Mouse (Mus musculus): ENCODE measurements around the gene Trim38. TPM values are rescaled to one million over a fixed set of nuclear protein-coding genes. Genes with fewer than 3 reads are reported as not detected.

Gene Trim38
- polyA plus RNA-seq, 1 experiment from 2014 or later = 0.09 TPM

DNA sequence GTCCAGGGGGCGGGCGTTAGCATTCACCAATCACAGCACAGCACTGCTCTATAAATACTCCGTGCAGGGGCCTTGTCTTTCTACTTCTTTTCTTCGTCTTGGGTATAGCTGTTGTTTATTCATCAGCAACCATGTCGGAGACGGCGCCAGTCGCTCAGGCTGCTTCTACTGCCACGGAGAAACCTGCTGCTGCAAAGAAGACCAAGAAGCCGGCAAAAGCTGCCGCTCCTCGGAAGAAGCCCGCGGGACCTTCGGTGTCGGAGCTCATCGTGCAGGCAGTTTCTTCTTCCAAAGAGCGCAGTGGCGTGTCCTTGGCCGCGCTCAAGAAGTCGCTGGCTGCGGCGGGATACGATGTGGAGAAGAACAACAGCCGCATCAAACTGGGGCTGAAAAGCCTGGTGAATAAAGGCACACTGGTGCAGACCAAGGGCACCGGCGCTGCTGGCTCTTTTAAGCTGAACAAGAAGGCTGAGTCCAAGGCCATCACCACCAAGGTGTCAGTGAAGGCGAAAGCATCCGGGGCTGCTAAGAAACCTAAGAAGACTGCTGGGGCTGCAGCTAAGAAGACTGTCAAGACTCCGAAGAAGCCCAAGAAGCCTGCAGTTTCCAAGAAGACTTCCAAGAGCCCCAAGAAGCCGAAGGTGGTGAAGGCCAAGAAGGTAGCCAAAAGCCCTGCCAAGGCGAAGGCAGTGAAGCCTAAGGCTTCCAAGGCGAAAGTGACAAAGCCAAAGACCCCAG is 6.0 kb upstream of the Trim38 start, which contains the start of gene Hist1h1a:
Gene Hist1h1a (plus strand): TSS at position 81 of the 738 bp plus-strand sequence.
- H3K36me3 ChIP-seq = no peaks in the 10 kb centered on the region
- whole genome bisulfite sequencing = 3% methylated on average over 34 of the region's 34 CpGs

DNA sequence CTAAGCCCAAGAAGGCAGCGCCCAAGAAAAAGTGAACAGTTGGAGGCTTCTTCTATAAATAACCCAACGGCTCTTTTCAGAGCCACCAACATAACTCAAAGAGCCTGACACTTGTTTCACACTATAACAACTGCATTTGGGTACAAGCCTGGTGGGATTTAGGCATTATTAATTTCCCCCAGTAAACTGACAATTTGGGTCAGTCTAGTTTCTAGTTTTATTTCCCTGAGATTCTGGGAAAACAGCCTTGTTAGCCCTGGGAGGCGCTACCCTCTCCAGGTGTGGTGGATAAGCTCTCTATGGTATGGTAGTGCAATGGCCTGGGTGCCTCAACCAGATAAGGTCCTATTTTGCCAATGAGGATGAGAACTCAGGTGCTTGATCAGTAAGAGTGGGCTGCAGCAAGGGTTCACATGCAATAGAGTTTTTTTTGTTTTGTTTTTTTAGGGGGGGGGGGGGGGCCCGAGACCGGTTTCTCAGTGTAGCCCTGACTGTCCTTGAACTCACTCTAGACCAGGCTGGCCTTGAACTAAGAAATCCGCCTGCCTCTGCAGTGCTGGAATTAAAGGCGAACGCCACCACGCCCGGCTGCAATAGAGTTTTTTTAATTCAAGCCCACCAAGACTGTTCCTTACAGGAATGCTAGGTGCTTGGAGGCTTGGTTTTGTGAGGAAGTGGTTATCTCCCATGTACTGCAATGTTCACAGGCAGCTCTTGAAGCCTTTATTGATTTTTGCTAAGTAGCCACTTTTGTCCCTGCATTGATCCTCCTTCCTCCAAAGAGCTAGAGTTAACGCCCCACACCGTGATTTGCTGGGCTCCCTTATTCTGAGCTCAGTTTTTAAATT is 5.2 kb upstream of the Trim38 start:
- WGBS = 35% methylated on average over 12 of the region's 12 CpGs
- peak overlapping the region; percentile 79 for H3K4me2 ChIP-seq
- H3K4me1 ChIP-seq = peaks cover 35% of the 10 kb centered on the region
- ATAC-seq (ENCODE audit: extremely low read depth, insufficient number of reproducible peaks, low FRiP score, low TSS enrichment) = no peak
- no peaks in the 10 kb centered on the region for H3K9me3 ChIP-seq
- no peaks in the 10 kb centered on the region for H3K27me3 ChIP-seq (replicated peaks)
- peak overlapping the region; percentile 88 for H3K9ac ChIP-seq
- H3K4me3 ChIP-seq = peak overlapping the region; percentile 67
- peak overlapping the region; percentile 96 for H3K27ac ChIP-seq (replicated peaks)
- H3K36me3 ChIP-seq = no peaks in the 10 kb centered on the region

More for the DNA sequence above, 6.0 kb upstream of the Trim38 start, which contains the start of gene Hist1h1a:
- H3K4me1 ChIP-seq = peaks cover 33% of the 10 kb centered on the region
- peak within 1 kb of the TSS; percentile 88 for H3K9ac ChIP-seq
- peak; percentile 70 for ATAC-seq (ENCODE audit: extremely low read depth, insufficient number of reproducible peaks, low FRiP score, low TSS enrichment)
- H3K4me3 ChIP-seq = peak within 1 kb of the TSS; percentile 67
- H3K27ac ChIP-seq (replicated peaks) = peak within 1 kb of the TSS; percentile 96
- H3K4me2 ChIP-seq = peak within 1 kb of the TSS; percentile 79
- no peaks in the 10 kb centered on the region for H3K9me3 ChIP-seq
- no peaks in the 10 kb centered on the region for H3K27me3 ChIP-seq (replicated peaks)

DNA sequence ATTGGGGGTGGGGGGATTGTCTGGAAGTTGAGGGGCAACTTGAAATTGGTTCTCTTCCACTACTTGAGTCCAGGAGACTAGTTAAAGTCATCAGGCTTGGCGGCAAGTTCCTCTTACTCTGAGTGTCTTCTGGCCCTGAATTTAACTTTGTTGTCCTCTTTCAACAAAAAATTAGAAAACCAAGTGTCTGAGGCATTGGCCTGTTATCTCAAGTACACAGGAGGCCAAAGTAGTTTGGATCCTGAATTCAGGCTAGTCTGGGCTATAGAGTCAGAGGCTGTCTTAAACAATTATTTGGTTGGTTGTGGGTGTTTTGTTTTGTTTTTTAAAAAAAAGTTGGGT is 4.6 kb upstream of the Trim38 start:
- H3K4me2 ChIP-seq = peak overlapping the region; percentile 79
- H3K4me1 ChIP-seq = peaks cover 30% of the 10 kb centered on the region
- H3K27ac ChIP-seq (replicated peaks) = no peak overlapping the region
- H3K36me3 ChIP-seq = no peaks in the 10 kb centered on the region
- 89% methylated on average over 1 of the region's 1 CpGs for WGBS
- H3K9ac ChIP-seq = no peak overlapping the region
- no peaks in the 10 kb centered on the region for H3K27me3 ChIP-seq (replicated peaks)
- ATAC-seq (ENCODE audit: extremely low read depth, insufficient number of reproducible peaks, low FRiP score, low TSS enrichment) = no peak
- no peak overlapping the region for H3K4me3 ChIP-seq
- no peaks in the 10 kb centered on the region for H3K9me3 ChIP-seq

DNA sequence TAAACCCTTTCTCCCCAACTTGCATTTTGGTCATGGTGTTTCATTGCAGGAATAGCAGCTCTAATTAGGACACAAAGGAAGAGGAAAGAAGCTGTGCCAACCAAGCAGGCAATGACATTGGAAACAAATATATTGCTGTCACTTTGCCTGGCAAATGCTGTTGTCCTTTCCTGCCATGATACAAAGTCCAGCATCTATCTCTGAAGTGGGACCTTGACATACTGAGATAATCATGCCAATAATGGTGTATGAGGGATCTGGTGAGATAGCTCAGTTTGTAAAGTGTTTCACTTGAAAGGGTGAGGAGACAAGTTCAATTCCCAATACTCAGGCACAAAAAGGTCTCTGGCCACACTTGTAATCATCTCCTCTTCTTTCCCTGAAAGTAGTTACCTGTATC is 2.9 kb upstream of the Trim38 start:
- no peak overlapping the region for H3K9ac ChIP-seq
- no peak for ATAC-seq (ENCODE audit: extremely low read depth, insufficient number of reproducible peaks, low FRiP score, low TSS enrichment)
- no peak overlapping the region for H3K4me3 ChIP-seq
- no peak overlapping the region for H3K27ac ChIP-seq (replicated peaks)
- no peaks in the 10 kb centered on the region for H3K36me3 ChIP-seq
- H3K27me3 ChIP-seq (replicated peaks) = no peaks in the 10 kb centered on the region
- H3K4me2 ChIP-seq = no peak overlapping the region
- no peaks in the 10 kb centered on the region for H3K9me3 ChIP-seq
- peaks cover 25% of the 10 kb centered on the region for H3K4me1 ChIP-seq

DNA sequence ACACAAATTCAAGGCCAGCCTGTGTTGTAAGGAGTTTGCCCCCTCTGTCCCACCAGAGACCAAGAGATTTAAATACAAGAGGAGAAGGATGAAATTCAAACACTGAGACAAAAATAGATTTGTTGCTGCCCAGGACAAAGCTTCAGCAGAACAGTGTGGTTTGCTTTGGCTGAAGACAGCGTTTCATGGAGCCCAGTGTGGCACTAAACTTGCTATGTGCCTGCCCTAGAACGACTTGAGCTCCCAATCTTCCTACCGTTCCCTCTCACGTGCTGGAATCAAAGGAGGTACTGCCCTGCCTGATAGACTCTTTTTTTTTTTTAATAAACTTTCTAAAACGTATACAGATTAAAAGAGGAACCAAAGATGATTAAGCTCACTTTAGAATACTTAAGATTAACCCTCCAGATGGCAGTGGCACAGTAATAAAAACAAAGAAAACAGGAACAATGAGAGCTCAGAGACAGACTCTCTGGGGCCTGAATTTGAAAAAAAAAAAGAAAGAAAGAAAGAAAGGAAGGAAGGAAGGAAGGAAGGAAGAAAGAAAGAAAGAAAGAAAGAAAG is 797 bp upstream of the Trim38 start:
- ATAC-seq (ENCODE audit: extremely low read depth, insufficient number of reproducible peaks, low FRiP score, low TSS enrichment) = no peak

DNA sequence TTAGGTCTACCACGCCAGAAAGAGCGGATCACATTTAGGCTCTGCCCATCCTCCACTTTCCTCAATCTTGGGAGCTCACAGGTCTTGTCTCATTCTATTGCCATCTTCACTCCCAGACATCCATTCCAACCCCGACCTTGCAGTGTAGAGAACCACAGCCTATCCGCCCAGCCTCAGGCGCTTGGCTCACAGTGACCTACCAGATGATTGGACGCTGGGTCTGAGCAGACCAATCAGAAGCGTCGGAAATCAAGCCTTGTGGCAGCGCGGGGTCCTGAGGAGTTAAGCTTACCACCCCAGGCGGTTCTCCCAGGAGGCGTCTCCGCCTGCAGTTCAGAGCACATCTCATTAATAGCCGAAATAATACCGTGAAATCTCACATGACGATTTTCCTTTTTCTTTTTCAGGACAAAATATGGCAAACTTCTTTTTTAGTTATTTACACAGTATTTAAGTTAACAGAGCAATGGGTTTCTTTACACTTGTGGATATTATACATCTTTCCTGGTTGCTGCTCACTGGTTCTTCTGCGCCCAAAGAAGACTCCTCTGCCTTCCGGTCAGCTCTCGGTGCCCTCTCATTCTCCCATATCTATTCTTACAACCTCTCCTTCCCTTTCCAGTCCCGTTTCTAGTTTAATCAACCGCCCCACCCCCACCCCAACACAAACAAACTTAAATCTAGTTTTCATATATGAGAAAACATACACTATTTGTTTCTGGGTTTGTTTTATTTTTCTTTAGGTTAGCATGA is 3.0 kb downstream of the Trim38 start:
- H3K27ac ChIP-seq (replicated peaks) = 0 out of 2 replicates have a peak overlapping the region, but pooled peaks have one; percentile 28

More for the DNA sequence above, 797 bp upstream of the Trim38 start:
- no peaks in the 10 kb centered on the region for H3K9me3 ChIP-seq
- peaks cover 19% of the 10 kb centered on the region for H3K4me1 ChIP-seq
- no peak overlapping the region for H3K4me2 ChIP-seq
- H3K9ac ChIP-seq = no peak overlapping the region
- H3K27me3 ChIP-seq (replicated peaks) = no peaks in the 10 kb centered on the region
- 42% methylated on average over 5 of the region's 5 CpGs for WGBS
- no peak overlapping the region for H3K4me3 ChIP-seq
- no peaks in the 10 kb centered on the region for H3K36me3 ChIP-seq
- H3K27ac ChIP-seq (replicated peaks) = no peak overlapping the region

DNA sequence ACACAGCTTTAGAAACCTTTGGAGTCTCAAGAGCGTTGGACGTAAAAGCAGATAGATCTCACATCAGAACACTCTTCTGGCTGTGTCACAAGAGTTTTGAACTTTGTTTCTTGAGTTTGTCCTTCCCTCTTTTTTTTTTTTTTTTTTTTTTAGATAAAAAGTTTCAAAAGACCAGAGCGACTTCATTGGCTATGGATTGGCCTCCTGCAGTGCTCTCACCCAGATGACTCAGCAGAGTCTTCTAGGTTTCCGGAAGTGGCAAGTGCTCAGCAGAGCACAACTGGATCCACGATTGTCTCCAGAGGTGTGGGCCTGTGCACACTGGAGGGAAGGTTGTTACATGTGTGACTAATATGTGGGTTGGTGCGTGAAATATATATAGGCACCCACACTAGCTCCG is 8.6 kb downstream of the Trim38 start:
- Histone ChIP-seq H3K4me1 (peaks cover under 1% of the 10 kb centered on the region; the same call in 1 of the 2 replicates), H3K4me2 (no peak overlapping the region), H3K9me3 (no peaks in the 10 kb centered on the region), H3K9ac (no peak overlapping the region), H3K27ac (replicated peaks) (no peak overlapping the region), H3K36me3 (no peaks in the 10 kb centered on the region), H3K4me3 (no peak overlapping the region), H3K27me3 (replicated peaks) (no peaks in the 10 kb centered on the region)
- ATAC-seq (ENCODE audit: extremely low read depth, insufficient number of reproducible peaks, low FRiP score, low TSS enrichment) = no peak
- 84% methylated on average over 7 of the region's 7 CpGs for WGBS

More for the DNA sequence above, 3.0 kb downstream of the Trim38 start:
- Histone ChIP-seq H3K4me2 (peak overlapping the region; percentile 66), H3K9ac (peak overlapping the region; percentile 65; the same call in 1 of the 2 replicates), H3K9me3 (no peaks in the 10 kb centered on the region), H3K36me3 (no peaks in the 10 kb centered on the region), H3K4me3 (peak overlapping the region; percentile 34), H3K4me1 (peaks cover 9% of the 10 kb centered on the region; the same call in 1 of the 2 replicates), H3K27me3 (replicated peaks) (no peaks in the 10 kb centered on the region)
- whole genome bisulfite sequencing = 12% methylated on average over 21 of the region's 21 CpGs
- peak; percentile 66; the same call in 1 of the 2 replicates for ATAC-seq (ENCODE audit: extremely low read depth, insufficient number of reproducible peaks, low FRiP score, low TSS enrichment)

DNA sequence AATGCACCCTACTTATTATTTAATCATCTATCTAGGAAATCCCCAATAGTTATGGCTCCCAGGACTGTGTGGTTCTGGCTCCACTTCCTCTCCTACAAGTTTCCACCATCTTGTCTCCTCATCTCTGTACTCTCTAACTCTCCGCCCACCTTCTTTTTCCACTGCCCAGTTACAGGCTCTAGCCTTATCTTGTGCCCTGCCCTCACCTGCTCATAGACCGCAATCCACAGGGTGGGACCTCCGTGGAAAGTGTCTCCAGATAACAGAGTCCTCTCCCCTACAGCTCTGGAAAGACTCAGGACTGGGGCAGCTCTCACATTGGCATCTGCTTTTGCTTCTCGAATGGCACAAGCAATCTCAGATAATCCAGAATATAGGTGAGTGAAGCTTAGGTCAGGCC is 9.3 kb downstream of the Trim38 start:
- no peak for ATAC-seq (ENCODE audit: extremely low read depth, insufficient number of reproducible peaks, low FRiP score, low TSS enrichment)
- no peak overlapping the region for H3K27ac ChIP-seq (replicated peaks)
- H3K4me1 ChIP-seq = no peaks in the 10 kb centered on the region
- H3K27me3 ChIP-seq (replicated peaks) = no peaks in the 10 kb centered on the region
- 45% methylated on average over 4 of the region's 4 CpGs for WGBS
- no peaks in the 10 kb centered on the region for H3K9me3 ChIP-seq
- no peaks in the 10 kb centered on the region for H3K36me3 ChIP-seq
- no peak overlapping the region for H3K9ac ChIP-seq
- H3K4me3 ChIP-seq = no peak overlapping the region
- H3K4me2 ChIP-seq = no peak overlapping the region

DNA sequence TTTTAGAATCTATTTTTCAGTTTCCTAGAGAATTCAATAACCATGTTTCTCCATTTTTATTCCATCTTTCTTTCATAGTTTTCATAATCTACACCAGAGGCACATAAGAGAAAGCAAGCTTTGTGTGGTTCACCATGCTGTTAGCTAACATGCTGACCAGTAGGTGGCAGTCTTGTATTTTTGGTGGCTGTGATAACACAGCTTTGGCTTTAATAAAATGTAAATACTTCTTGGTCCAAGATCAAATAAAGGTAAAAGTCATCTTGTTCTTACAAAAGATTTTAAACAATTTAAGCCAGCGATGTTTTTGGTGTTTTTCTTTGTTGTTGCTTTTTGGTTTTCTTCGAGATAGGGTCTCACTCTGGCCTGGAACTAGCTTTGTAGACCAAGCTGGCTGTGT is 22.8 kb downstream of the Trim38 start:
- WGBS = 38% methylated on average over 2 of the region's 2 CpGs
- no peak overlapping the region for H3K4me2 ChIP-seq
- no peak overlapping the region for H3K9ac ChIP-seq
- H3K4me1 ChIP-seq = no peaks in the 10 kb centered on the region
- no peak for ATAC-seq (ENCODE audit: extremely low read depth, insufficient number of reproducible peaks, low FRiP score, low TSS enrichment)
- no peak overlapping the region for H3K4me3 ChIP-seq
- no peak overlapping the region for H3K27ac ChIP-seq (replicated peaks)
- no peaks in the 10 kb centered on the region for H3K36me3 ChIP-seq
- no peaks in the 10 kb centered on the region for H3K9me3 ChIP-seq
- 0 out of 2 replicates have a peak, but pooled peaks cover 8% of the 10 kb centered on the region for H3K27me3 ChIP-seq (replicated peaks)

DNA sequence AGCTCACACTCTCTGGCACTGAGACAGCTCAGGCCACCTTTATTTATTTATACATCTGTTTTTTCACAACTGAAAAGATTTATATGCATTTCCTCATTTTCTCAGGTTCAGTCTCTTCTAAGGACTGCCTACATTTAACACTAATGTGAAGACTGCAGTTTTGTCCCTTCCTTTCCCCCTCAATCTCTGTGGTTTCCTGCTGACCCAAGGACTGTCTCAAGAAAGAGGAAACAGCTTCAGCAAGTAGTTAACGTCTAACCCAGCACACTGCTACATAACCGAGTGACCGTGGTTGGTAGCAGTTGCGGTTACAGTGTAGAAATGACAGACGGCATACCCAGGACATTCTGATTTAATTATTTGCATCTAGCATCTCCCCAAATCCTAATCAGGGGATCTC is 29.7 kb downstream of the Trim38 start:
- ATAC-seq (ENCODE audit: extremely low read depth, insufficient number of reproducible peaks, low FRiP score, low TSS enrichment) = no peak

DNA sequence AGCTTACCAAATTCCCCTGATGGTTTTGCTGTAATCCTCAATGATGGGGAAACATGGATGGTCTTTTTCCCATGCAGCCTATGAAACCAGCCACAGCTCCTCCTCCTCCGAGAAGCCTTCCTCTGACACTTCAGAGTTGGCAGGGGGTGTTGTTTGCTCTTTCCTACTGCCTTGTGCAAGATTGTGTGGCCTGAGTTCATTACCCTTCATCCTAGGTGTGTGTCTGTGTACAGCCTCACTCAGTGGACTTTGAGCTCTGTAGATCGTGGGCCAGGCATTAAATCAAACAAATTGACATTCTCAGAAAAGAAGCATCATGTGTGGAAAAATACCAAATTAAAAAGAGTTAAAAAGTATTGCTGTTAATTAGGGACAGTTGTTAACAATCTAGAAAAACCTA is 34.8 kb downstream of the Trim38 start:
- Histone ChIP-seq H3K4me2 (no peak overlapping the region), H3K27me3 (replicated peaks) (no peaks in the 10 kb centered on the region), H3K36me3 (no peaks in the 10 kb centered on the region), H3K4me1 (peaks cover 5% of the 10 kb centered on the region; the same call in 1 of the 2 replicates), H3K4me3 (no peak overlapping the region), H3K27ac (replicated peaks) (no peak overlapping the region), H3K9me3 (no peaks in the 10 kb centered on the region), H3K9ac (no peak overlapping the region)
- WGBS = 75% methylated on average over 2 of the region's 2 CpGs
- no peak for ATAC-seq (ENCODE audit: extremely low read depth, insufficient number of reproducible peaks, low FRiP score, low TSS enrichment)

More for the DNA sequence above, 29.7 kb downstream of the Trim38 start:
- Histone ChIP-seq H3K4me3 (no peak overlapping the region), H3K9me3 (no peaks in the 10 kb centered on the region), H3K36me3 (no peaks in the 10 kb centered on the region), H3K4me2 (no peak overlapping the region), H3K27me3 (replicated peaks) (no peaks in the 10 kb centered on the region), H3K27ac (replicated peaks) (no peak overlapping the region), H3K9ac (no peak overlapping the region), H3K4me1 (peaks cover 5% of the 10 kb centered on the region; the same call in 1 of the 2 replicates)
- 71% methylated on average over 5 of the region's 5 CpGs for WGBS
